Mouse (Mus musculus) lung, embryonic 16.5 days (tissue): ENCODE measurements around the gene Zfp58. TPM values are rescaled to one million over a fixed set of nuclear protein-coding genes. Genes with fewer than 3 reads are reported as not detected.
"Not testable (repeated sequence)": the region's sequence is repeated elsewhere in the genome, so short reads cannot be mapped to it uniquely, and the experiment has no call there.

Source experiments
- ATAC-seq: fragments of 200-750 bp; cut with Nextera tagmentation; 2 replicates; pipeline ENCODE4 v1.8.0; 2017; ENCODE audit warnings: low read depth, mild to moderate bottlenecking, moderate library complexity
- H3K27ac ChIP-seq: fragments of 300-500 bp; sonication (generic); 2 replicates; pipeline ENCODE4 v1.5.1; 2014; ENCODE audit warnings: mild to moderate bottlenecking, control low read depth, low read length
- H3K27me3 ChIP-seq: fragments of 300-500 bp; sonication (generic); 2 replicates; pipeline ENCODE4 v1.6.1; 2014; ENCODE audit warnings: low read depth, low read length, mixed read lengths; ENCODE audit not compliant: control insufficient read depth, insufficient read depth
- H3K36me3 ChIP-seq: fragments of 300-500 bp; sonication (generic); 2 replicates; pipeline ENCODE4 v1.6.1; 2014; ENCODE audit warnings: low read length; ENCODE audit not compliant: control insufficient read depth, insufficient read depth
- H3K4me1 ChIP-seq: fragments of 300-500 bp; sonication (generic); replicated peaks from 2 replicates; pipeline ENCODE4 v1.6.1; 2014; ENCODE audit warnings: low read length, mixed read lengths; ENCODE audit not compliant: control insufficient read depth, insufficient read depth
- H3K4me2 ChIP-seq: fragments of 300-500 bp; sonication (generic); 2 replicates; pipeline ENCODE4 v1.6.1; 2014; ENCODE audit warnings: low read depth, low read length, control low read depth
- H3K4me3 ChIP-seq: fragments of 300-500 bp; sonication (generic); 2 replicates; pipeline ENCODE4 v1.5.1; 2014; ENCODE audit warnings: mild to moderate bottlenecking, low read length, control low read depth
- H3K9ac ChIP-seq: fragments of 300-500 bp; sonication (generic); 2 replicates; pipeline ENCODE4 v1.6.1; 2014; ENCODE audit warnings: low read length, control low read depth
- H3K9me3 ChIP-seq: fragments of 300-500 bp; sonication (generic); 2 replicates; pipeline ENCODE4 v1.6.1; 2016; ENCODE audit warnings: low read length; ENCODE audit not compliant: control insufficient read depth
- WGBS: fragments of 180-500 bp; shearing (Covaris S2); extraction: QIAGEN DNeasy Blood & Tissue Kit; methylation state at CpG from one replicate; pipeline ENCODE4 v1.1.7; 2014; 5-methylcytosine and 5-hydroxymethylcytosine counted together
- polyA plus RNA-seq: library from polyadenylated mRNA; unstranded; fragments of >200 nt; fragmentation: Nextera tagmentation; extraction: Ambion mirVana; gene quantifications from 2 replicates; pipeline ENCODE4 v1.2.1, GENCODE M21; 2015

Zfp58 gene
- polyA plus RNA-seq, 1 experiment from 2014 or later, result 14.9 TPM

DNA sequence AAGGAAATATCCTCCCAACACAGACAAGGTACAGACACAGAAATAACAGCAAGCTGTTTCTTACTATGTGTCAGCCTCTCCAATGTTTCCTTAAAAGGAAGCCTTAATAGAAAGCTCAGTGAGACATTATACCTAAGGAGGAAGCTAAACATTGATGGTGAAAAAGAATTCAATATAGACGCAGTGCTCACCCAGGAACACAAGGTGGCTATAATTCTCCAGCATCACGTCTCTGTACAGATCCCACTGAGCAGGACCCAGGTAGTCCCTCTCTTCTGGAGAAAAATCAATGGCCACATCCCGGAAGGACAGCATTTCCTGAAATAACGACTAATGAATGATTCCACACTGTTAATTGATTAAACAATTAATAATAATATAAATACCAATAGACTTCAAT lies 18.8 kb downstream of the Zfp58 start:
- peaks cover 5% of the 10 kb centered on the region for H3K4me1 ChIP-seq
- H3K27me3 ChIP-seq, result no peaks in the 10 kb centered on the region
- H3K27ac ChIP-seq, result no peak overlapping the region
- H3K9ac ChIP-seq, result no peak overlapping the region
- H3K4me3 ChIP-seq, result no peak overlapping the region
- no peak for ATAC-seq
- peaks cover 2% of the 10 kb centered on the region; the same call in 1 of the 2 replicates for H3K36me3 ChIP-seq
- no peak overlapping the region for H3K4me2 ChIP-seq
- 62% methylated on average over 4 of the region's 4 CpGs for WGBS
- H3K9me3 ChIP-seq, result no peaks in the 10 kb centered on the region

- no peaks in the 10 kb centered on the region for H3K4me1 ChIP-seq
- no peak overlapping the region for H3K27ac ChIP-seq
- no peaks in the 10 kb centered on the region for H3K27me3 ChIP-seq
- no peak overlapping the region for H3K4me2 ChIP-seq
- peaks cover 3% of the 10 kb centered on the region; the same call in 1 of the 2 replicates for H3K9me3 ChIP-seq
- no peak for ATAC-seq
- H3K36me3 ChIP-seq, result peaks cover 22% of the 10 kb centered on the region
- H3K4me3 ChIP-seq, result no peak overlapping the region
- H3K9ac ChIP-seq, result no peak overlapping the region
- WGBS, result 89% methylated on average over 3 of the region's 3 CpGs
These were observed 31.1 kb downstream of the Zfp58 start for GRCm38 (mm10) chr13:67469274-67469673.

GRCm38 (mm10) chr13:67463506-67464185 lies 36.7 kb downstream of the Zfp58 start:
- not testable (repeated sequence) for H3K4me2 ChIP-seq, ATAC-seq, H3K9ac ChIP-seq, H3K9me3 ChIP-seq, H3K4me1 ChIP-seq, H3K27me3 ChIP-seq, H3K27ac ChIP-seq, H3K4me3 ChIP-seq, H3K36me3 ChIP-seq
- WGBS, result 80% methylated on average over 2 of the region's 5 CpGs

GRCm38 (mm10) chr13:67452021-67452309 lies 48.4 kb downstream of the Zfp58 start:
- peak overlapping the region; percentile 68 for H3K4me3 ChIP-seq
- H3K4me2 ChIP-seq, result peak overlapping the region; percentile 73
- WGBS, result 15% methylated on average over 3 of the region's 3 CpGs
- no peaks in the 10 kb centered on the region for H3K27me3 ChIP-seq
- no peaks in the 10 kb centered on the region for H3K9me3 ChIP-seq
- 0 out of 2 replicates have a peak, but pooled peaks cover 5% of the 10 kb centered on the region for H3K4me1 ChIP-seq
- ATAC-seq, result peak; percentile 9; the same call in 1 of the 2 replicates
- peak overlapping the region; percentile 81 for H3K9ac ChIP-seq
- peaks cover 5% of the 10 kb centered on the region; the same call in 1 of the 2 replicates for H3K36me3 ChIP-seq
- no peak overlapping the region for H3K27ac ChIP-seq

DNA sequence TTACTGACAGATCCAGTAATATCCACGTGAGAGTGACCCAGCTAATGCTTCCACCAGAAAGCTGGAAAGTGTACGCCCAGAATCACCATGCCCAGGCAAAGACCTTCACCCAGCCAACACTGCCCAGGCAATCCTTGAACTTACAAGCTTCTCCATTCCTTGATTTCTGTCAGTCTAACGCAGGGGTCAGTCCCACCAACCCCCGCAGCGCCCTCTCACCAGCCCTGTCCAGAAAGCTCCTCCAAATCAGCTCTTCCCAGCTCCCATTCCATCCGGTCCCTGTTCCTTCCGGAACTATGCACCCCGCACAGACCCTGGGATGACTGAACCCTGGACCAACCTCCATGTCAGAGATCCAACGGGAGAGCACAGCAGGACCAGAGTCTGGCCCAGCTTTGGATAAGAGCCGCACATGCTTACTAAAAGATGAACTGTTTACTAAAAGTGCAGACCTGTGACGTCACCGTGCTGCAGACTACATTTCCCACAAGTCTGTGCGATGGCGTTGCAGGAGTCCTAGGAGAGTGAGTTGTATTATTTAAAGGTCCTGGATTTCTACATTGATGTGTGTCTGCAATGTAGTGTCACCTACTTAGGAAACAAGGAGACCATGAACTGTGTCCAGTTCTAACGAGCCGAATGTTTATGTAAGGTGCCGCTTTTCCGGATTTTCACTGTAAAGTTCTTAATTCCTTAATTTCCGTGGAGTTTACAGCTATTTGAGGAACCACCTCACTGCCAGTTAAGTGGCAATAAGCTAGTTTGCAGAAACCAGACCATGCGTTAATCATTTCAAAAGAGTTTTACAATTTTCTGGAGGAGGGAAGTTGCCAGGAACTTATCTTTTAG lies 49.0 kb downstream of the Zfp58 start, which contains the start of gene Zfp874a:
Gene Zfp874a, minus strand, starts transcription at position 453 of the 849 bp plus-strand sequence.
- Histone ChIP-seq H3K27me3 (no peaks in the 10 kb centered on the region), H3K9ac (peak within 1 kb of the TSS; percentile 81), H3K4me1 (0 out of 2 replicates have a peak, but pooled peaks cover 5% of the 10 kb centered on the region), H3K27ac (peak within 1 kb of the TSS; percentile 43; the same call in 1 of the 2 replicates), H3K4me3 (peak within 1 kb of the TSS; percentile 68), H3K36me3 (peaks cover 10% of the 10 kb centered on the region), H3K9me3 (no peaks in the 10 kb centered on the region), H3K4me2 (peak within 1 kb of the TSS; percentile 73)
- 1% methylated on average over 20 of the region's 20 CpGs for WGBS
- ATAC-seq, result peak; percentile 99

Other genes with a start within 250 kb of the Zfp58 start
- 1.9 and 2.0 TPM in 2 replicates for gene Zfp458, start 222.1 kb downstream of the Zfp58 start, polyA plus RNA-seq
- 0.75 and 0.85 TPM in 2 replicates for gene Zfp457, start 194.1 kb downstream of the Zfp58 start, polyA plus RNA-seq
- 2.3 and 2.8 TPM in 2 replicates for gene Zfp595, start 168.0 kb downstream of the Zfp58 start, polyA plus RNA-seq
- 0.62 and 0.87 TPM in 2 replicates for gene Gm28044, start 140.0 kb downstream of the Zfp58 start, polyA plus RNA-seq
- 1.1 and 1.3 TPM in 2 replicates for gene Zfp953, start 139.9 kb downstream of the Zfp58 start, polyA plus RNA-seq
- gene Gm28041, start 124.8 kb downstream of the Zfp58 start, polyA plus RNA-seq, result 0.35 and 1.0 TPM in 2 replicates
- gene Zfp456, start 124.7 kb downstream of the Zfp58 start, polyA plus RNA-seq, result 1.6 and 2.0 TPM in 2 replicates
- gene Zfp429, start 100.7 kb downstream of the Zfp58 start, polyA plus RNA-seq, result 8.5 and 8.7 TPM in 2 replicates
- gene Zfp459, start 79.1 kb downstream of the Zfp58 start, polyA plus RNA-seq, result 1.2 and 1.3 TPM in 2 replicates
- gene Zfp874a, start 48.9 kb downstream of the Zfp58 start, polyA plus RNA-seq, result 10.8 and 12.0 TPM in 2 replicates
- gene Zfp874b, start 16.3 kb downstream of the Zfp58 start, polyA plus RNA-seq, result 3.5 and 3.6 TPM in 2 replicates
- gene Gm26965, start 25.6 kb upstream of the Zfp58 start, polyA plus RNA-seq, result not detected in 2 replicates
- gene Zfp87, start 25.6 kb upstream of the Zfp58 start, polyA plus RNA-seq, result 20.9 and 21.9 TPM in 2 replicates
- 13.8 and 14.5 TPM in 2 replicates for gene Zfp748, start 53.3 kb upstream of the Zfp58 start, polyA plus RNA-seq
- 4.5 and 4.7 TPM in 2 replicates for gene Zfp729b, start 109.2 kb upstream of the Zfp58 start, polyA plus RNA-seq
- 0.69 TPM in 1 of 2 replicates, not detected in the other for gene Gm49345, start 137.2 kb upstream of the Zfp58 start, polyA plus RNA-seq
- gene Zfp729a, start 137.2 kb upstream of the Zfp58 start, polyA plus RNA-seq, result 2.5 and 2.6 TPM in 2 replicates
- 11.6 and 12.9 TPM in 2 replicates for gene Zfp738, start 186.5 kb upstream of the Zfp58 start, polyA plus RNA-seq
- gene Zfp65, start 228.6 kb upstream of the Zfp58 start, polyA plus RNA-seq, result 5.6 and 6.8 TPM in 2 replicates